Mouse (Mus musculus): ENCODE measurements around the gene Bak1.

Bak1 gene

GRCm38 (mm10) chr17:27048445-27049239 lies 19.8 kb upstream of the Bak1 start:
- no peak for DNase-seq (ENCODE audit: low spot score)

GRCm38 (mm10) chr17:27047762-27048444 lies 19.1 kb upstream of the Bak1 start:
- DNase-seq (ENCODE audit: low spot score), result no peak

- DNase-seq (ENCODE audit: low spot score), result no peak
Measured at GRCm38 (mm10) chr17:27045164-27045563, 16.4 kb upstream of the Bak1 start.

GRCm38 (mm10) chr17:27042840-27043239 lies 14.0 kb upstream of the Bak1 start:
- no peak for DNase-seq (ENCODE audit: low spot score)

DNA sequence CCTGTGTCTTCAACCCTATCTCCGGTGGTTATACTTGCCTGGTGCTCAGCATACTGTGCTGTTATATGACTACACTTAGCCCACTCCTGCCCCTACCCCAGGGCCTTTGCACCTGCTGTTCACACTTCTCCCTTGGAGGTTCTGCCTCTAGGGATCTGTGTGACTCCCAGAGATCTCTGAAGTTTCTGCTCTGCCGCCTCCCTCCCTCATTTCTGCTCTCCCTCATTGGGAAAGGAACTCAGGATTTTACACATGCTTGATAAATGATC lies 12.9 kb upstream of the Bak1 start:
- no peak for DNase-seq (ENCODE audit: low spot score)

- DNase-seq (ENCODE audit: low spot score), result no peak
Measured at GRCm38 (mm10) chr17:27041046-27041786, 12.4 kb upstream of the Bak1 start.

- no peak for DNase-seq (ENCODE audit: low spot score)
Measured at GRCm38 (mm10) chr17:27040304-27041045, 11.7 kb upstream of the Bak1 start.

- no peak for DNase-seq (ENCODE audit: low spot score)
Measured at GRCm38 (mm10) chr17:27039432-27040102, 10.8 kb upstream of the Bak1 start.

- DNase-seq (ENCODE audit: low spot score), result no peak
Measured at GRCm38 (mm10) chr17:27038335-27039050, 9.7 kb upstream of the Bak1 start.

- no peak for DNase-seq (ENCODE audit: low spot score)
Measured at GRCm38 (mm10) chr17:27036465-27036864, 7.7 kb upstream of the Bak1 start.

GRCm38 (mm10) chr17:27032869-27033268 lies 4.1 kb upstream of the Bak1 start:
- peak; percentile 74 for DNase-seq (ENCODE audit: low spot score)

DNA sequence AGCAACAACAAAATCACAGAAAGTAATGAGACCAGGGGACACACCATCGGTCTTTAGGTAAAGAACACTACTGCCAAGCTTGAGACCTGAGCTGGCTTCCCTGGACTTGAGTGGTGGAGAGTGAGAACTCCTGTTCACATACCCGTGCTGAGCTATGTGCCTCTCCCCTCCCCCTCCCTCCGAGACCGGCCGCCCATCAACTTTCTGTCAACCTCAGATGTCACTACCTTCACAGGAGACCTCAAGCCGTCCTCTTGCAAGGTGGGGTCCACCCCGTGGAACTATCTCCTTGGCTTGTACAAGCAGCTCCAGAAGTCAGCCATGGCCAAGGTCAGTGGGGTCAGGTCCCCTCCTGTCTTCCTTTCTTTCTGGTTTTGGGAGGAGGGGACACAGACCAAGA lies 3.5 kb upstream of the Bak1 start:
- DNase-seq (ENCODE audit: low spot score), result no peak

- no peak for DNase-seq (ENCODE audit: low spot score)
Measured at GRCm38 (mm10) chr17:27030896-27031295, 2.1 kb upstream of the Bak1 start.

DNA sequence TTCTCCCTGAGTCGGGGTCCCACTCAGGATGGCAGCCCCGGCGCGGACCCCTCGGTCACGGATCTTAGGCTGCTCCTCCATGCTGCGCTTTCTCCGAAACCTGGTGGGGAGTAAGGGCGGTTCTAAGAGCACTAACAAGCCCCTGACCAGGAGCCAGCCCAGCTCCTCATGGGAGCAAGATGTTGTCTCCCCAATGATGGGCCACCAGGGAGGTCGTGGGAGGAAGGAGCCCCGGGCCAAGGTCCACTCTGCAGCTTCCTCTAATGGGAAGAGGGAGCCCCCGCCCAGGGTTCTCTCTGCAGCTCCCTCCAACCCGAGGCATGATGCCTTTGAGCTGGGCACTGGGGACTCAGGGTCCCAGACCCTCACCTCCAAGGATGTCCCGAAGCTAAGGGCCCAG lies 622 bp upstream of the Bak1 start:
- no peak for DNase-seq (ENCODE audit: low spot score)

- DNase-seq (ENCODE audit: low spot score), result peak; percentile 89
Measured at GRCm38 (mm10) chr17:27028284-27028795, 469 bp downstream of the Bak1 start.

- peak; percentile 49 for DNase-seq (ENCODE audit: low spot score)
Measured at GRCm38 (mm10) chr17:27027460-27028283, 1.1 kb downstream of the Bak1 start.

GRCm38 (mm10) chr17:27025951-27026350 lies 2.9 kb downstream of the Bak1 start:
- DNase-seq (ENCODE audit: low spot score), result no peak

GRCm38 (mm10) chr17:27025326-27025902 lies 3.4 kb downstream of the Bak1 start:
- no peak for DNase-seq (ENCODE audit: low spot score)

DNA sequence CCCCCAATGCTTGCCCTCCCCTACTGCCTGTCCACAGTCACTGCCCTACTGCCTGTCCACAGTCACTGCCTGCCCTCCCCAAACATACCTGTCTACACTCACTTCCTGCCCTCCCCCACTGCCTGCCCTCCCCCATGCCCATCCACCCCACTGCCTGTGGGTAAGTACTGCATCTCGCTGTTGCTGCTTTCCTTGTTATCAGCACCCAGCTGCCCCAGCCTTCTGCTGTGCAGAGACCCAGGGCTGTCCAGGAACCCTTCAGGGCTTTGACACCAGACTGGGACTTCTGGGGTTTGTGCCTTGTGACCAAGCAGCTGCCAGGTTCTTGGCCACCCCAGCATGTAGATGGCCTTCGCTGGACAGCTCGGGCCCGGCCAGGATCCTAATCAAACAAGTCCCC lies 5.5 kb downstream of the Bak1 start:
- no peak for DNase-seq (ENCODE audit: low spot score)

DNA sequence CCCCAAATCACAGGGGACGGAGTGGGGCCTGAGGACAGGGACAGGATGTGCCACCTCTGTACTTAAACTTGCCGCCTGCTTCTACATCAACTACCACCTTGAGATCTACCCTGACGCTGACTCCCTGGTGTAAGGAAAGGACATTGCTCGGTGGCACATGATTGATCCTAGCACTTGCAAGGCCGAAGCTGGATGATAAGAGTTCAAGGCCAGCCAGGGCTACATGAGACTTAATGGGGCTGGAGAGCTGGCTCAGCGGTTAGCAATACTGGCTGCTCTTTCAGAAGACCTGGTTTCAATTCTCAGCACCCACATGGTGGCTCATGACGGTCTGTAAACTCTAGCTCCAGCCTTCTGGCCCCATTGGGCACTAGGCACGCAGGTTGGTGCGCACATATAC lies 7.1 kb downstream of the Bak1 start:
- no peak for DNase-seq (ENCODE audit: low spot score)
